Mouse (Mus musculus) liver, embryonic 16.5 days (tissue): ENCODE measurements at regions not wholly inside any gene's neighbourhood (a gene's known extent, or its start where the extent isn't known, plus 50 kb on each side); places are given as distances from the start of the nearest gene placed in this dataset.

Experiments used
- ATAC-seq: fragments of 200-750 bp; cut with Nextera tagmentation; 2 replicates; pipeline ENCODE4 v1.8.0; 2017; ENCODE audit warnings: low read depth, mild to moderate bottlenecking, moderate number of reproducible peaks, moderate library complexity
- H3K27ac ChIP-seq: fragments of 300-500 bp; sonication (generic); 2 replicates; pipeline ENCODE4 v1.5.1; 2014; ENCODE audit warnings: mild to moderate bottlenecking, low read length
- H3K27me3 ChIP-seq: fragments of 300-500 bp; sonication (generic); 2 replicates; pipeline ENCODE4 v1.6.1; 2014; ENCODE audit warnings: low read depth, low read length, mixed read lengths; ENCODE audit not compliant: control insufficient read depth, insufficient read depth
- H3K36me3 ChIP-seq: fragments of 300-500 bp; sonication (generic); 2 replicates; pipeline ENCODE4 v1.6.1; 2014; ENCODE audit warnings: mild to moderate bottlenecking; ENCODE audit not compliant: control insufficient read depth, insufficient read depth
- H3K4me1 ChIP-seq: fragments of 300-500 bp; sonication (generic); 2 replicates; pipeline ENCODE4 v1.6.1; 2014; ENCODE audit warnings: low read depth, low read length, mixed read lengths; ENCODE audit not compliant: control insufficient read depth
- H3K4me2 ChIP-seq: fragments of 300-500 bp; sonication (generic); 2 replicates; pipeline ENCODE4 v1.6.1; 2014; ENCODE audit warnings: low read depth, low read length, mixed read lengths
- H3K4me3 ChIP-seq: fragments of 300-500 bp; sonication (generic); 2 replicates; pipeline ENCODE4 v1.5.1; 2014; ENCODE audit warnings: low read depth, mild to moderate bottlenecking, low read length
- H3K9ac ChIP-seq: fragments of 300-500 bp; sonication (generic); 2 replicates; pipeline ENCODE4 v1.6.1; 2014; ENCODE audit warnings: low read depth, low read length
- H3K9me3 ChIP-seq: fragments of 300-500 bp; sonication (generic); replicated peaks from 2 replicates; pipeline ENCODE4 v1.6.1; 2016; ENCODE audit warnings: low read length; ENCODE audit not compliant: control insufficient read depth
- WGBS: fragments of 180-500 bp; shearing (Covaris S2); extraction: QIAGEN DNeasy Blood & Tissue Kit; methylation state at CpG from one replicate; pipeline ENCODE4 v1.1.7; 2014; ENCODE audit not compliant: insufficient replicate concordance; 5-methylcytosine and 5-hydroxymethylcytosine counted together

DNA sequence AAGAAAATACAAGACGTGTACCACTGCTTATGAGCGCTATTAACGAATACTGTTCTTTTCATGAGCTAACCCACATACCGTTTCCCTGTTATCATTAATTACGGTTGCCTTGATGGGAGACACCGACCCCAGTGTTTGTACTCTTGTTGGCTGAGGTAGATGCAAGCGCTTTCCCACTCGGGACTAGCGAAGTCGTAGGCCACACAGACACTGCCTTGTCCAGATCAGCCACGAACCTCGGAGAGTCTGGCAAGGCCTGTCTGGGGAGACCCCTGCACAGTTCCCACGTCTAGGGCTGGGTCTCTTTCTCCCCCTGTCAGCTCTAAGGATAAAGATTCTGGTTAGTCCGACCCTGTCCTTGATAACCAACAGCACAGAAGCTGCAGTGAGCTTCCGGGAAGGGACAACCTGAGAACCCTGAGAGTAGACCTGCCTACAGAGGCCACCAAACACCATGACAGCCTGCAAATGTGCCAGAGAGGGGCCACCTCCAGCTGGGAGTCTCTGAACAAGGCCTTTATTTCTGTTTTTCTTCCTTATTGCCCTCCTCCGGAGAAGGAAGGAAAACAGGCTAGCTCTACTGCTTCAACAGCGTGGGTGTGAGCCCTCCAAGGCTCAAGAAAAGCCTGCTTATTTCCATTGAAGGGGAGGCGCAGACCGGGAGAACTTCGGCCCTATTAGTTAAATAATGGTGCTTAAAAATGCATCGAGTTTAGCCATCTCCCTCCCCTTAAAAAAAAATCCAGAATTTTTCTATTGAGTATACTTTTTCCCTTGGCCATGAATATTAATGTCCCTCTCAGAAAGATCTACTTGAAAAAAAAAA is 209.8 kb downstream of the Gm26897 start:
- Histone ChIP-seq H3K27me3 (no peaks in the 10 kb centered on the region), H3K4me1 (no peaks in the 10 kb centered on the region), H3K9me3 (no peaks in the 10 kb centered on the region), H3K27ac (no peak overlapping the region), H3K4me3 (no peak overlapping the region), H3K4me2 (no peak overlapping the region), H3K36me3 (no peaks in the 10 kb centered on the region), H3K9ac (no peak overlapping the region)
- WGBS, result 66% methylated on average over 21 of the region's 21 CpGs
- ATAC-seq, result no peak

DNA sequence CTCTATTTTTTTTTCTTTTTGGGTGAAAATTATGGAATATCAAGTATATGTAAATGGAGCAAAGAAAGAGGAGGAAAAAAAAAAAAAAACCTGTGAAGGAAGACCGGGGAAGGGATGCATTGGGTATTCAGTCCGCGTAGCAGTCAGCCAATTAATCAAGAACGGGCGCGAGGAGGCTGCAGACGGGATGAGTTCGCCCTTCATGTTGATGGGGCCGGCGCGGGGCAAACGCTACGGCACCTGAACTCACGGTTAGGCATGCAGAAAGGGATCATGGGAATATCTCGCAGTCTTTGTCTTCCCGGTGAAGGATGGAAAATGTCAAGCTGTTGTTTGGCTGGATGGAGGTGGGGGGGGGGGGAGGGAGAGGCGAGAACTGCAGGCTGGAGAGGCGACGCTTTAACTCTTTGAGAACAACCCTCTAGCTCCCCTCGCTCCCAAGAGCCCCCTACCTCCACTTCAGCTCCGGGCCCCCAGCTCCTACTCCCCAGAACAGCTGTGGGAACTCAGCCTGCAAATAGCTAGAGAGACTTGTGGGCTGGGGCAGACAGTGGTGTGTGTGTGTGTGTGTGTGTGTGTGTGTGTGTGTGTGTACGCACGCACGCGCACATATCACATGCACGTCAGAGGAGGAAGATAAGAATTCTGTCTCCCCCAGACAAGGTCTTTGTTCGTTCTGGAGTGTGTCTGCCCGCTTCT is 210.7 kb downstream of the Gm26897 start:
- Histone ChIP-seq H3K4me2 (no peak overlapping the region), H3K4me3 (no peak overlapping the region), H3K36me3 (no peaks in the 10 kb centered on the region), H3K9me3 (no peaks in the 10 kb centered on the region), H3K9ac (no peak overlapping the region), H3K27ac (no peak overlapping the region), H3K27me3 (no peaks in the 10 kb centered on the region), H3K4me1 (no peaks in the 10 kb centered on the region)
- ATAC-seq, result no peak
- WGBS, result 35% methylated on average over 27 of the region's 28 CpGs

DNA sequence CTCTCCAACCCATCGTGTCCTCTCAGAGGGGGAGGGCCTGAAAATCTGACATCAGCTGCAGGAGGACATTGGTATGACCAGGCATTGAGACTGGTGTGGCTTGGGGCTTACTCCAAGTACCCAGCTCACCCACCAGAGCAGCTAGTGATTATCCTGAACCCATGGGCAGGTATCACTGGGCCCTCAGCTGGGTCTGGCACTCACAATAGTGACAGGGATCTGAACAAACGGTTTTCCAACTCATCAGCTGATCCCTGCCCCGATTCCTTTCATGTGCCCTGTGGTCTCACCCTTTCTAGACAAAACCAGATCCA is 211.2 kb downstream of the Gm26897 start:
- Histone ChIP-seq H3K27ac (no peak overlapping the region), H3K9ac (no peak overlapping the region), H3K4me1 (no peaks in the 10 kb centered on the region), H3K4me3 (no peak overlapping the region), H3K36me3 (no peaks in the 10 kb centered on the region), H3K27me3 (no peaks in the 10 kb centered on the region), H3K9me3 (no peaks in the 10 kb centered on the region), H3K4me2 (no peak overlapping the region)
- 37% methylated on average over 3 of the region's 3 CpGs for WGBS
- ATAC-seq, result no peak

DNA sequence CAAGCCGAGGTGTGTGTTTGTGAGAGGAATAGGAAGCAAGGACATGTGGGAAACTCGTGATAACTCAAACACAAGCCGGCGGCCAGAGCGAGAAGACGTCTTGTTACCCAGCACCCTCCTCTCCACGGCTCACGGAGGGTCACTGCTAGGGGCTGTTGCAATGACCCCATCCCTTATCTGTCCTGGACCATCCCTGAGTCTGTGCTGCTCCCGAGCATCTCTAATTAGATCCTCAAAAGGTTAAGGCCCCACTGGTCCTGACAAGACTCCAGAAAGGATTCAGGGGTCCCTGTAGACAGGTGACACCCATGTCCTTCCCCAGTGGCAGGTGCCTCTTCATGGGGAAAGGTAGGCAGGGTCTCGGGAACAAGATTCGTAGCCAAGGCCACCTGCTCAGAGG is 212.6 kb downstream of the Gm26897 start:
- Histone ChIP-seq H3K4me3 (no peak overlapping the region), H3K36me3 (no peaks in the 10 kb centered on the region), H3K27ac (no peak overlapping the region), H3K4me2 (no peak overlapping the region), H3K27me3 (no peaks in the 10 kb centered on the region), H3K9ac (no peak overlapping the region), H3K4me1 (no peaks in the 10 kb centered on the region), H3K9me3 (no peaks in the 10 kb centered on the region)
- ATAC-seq, result no peak
- 67% methylated on average over 11 of the region's 11 CpGs for WGBS

DNA sequence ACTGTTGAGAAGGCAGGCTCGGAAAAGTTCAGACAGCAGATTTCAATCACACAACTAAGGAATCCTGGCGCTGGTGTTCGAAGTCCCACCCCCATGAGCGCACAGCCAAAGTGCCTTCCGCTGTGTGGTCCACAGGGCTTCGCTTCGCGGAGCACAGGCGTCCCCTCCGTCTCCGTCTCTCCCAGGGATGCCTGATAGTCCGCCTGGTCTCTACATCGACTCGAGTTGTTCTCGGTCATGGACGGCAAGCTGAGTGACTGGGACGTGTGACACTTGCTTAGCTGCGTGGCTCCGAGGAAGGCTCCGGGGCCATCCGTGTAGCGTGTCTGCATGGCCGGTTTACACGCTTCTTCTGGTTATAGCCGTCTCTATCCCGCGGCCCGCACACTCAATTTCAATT is 224.0 kb downstream of the Gm26897 start:
- H3K27me3 ChIP-seq, result no peaks in the 10 kb centered on the region
- H3K4me2 ChIP-seq, result no peak overlapping the region
- H3K36me3 ChIP-seq, result no peaks in the 10 kb centered on the region
- no peak overlapping the region for H3K9ac ChIP-seq
- no peaks in the 10 kb centered on the region for H3K4me1 ChIP-seq
- no peaks in the 10 kb centered on the region for H3K9me3 ChIP-seq
- no peak for ATAC-seq
- no peak overlapping the region for H3K4me3 ChIP-seq
- H3K27ac ChIP-seq, result no peak overlapping the region
- WGBS, result 64% methylated on average over 28 of the region's 28 CpGs

DNA sequence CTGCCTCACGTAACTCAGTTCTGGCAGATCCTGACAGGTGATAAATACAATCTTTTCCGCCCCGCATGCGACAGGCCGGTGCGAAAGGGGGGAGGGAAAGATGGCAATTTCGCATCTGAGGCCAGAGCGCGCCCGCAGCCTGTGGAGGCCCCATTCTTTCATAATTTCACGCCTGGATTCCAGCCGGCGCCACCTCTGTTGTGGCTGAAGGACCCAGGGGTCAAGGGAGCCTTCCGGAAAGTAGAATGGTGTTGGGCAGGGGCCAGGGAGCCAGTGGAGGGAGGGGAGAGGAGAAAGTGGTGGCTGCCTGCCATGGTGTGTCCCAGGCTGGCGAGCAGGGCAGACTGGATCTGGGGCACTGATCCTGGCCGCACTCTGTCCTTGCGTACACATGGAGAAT is 224.5 kb downstream of the Gm26897 start:
- Histone ChIP-seq H3K9ac (no peak overlapping the region), H3K27ac (no peak overlapping the region), H3K36me3 (no peaks in the 10 kb centered on the region), H3K4me3 (no peak overlapping the region), H3K4me2 (no peak overlapping the region), H3K9me3 (no peaks in the 10 kb centered on the region), H3K4me1 (no peaks in the 10 kb centered on the region), H3K27me3 (no peaks in the 10 kb centered on the region)
- 62% methylated on average over 17 of the region's 17 CpGs for WGBS
- ATAC-seq, result no peak

DNA sequence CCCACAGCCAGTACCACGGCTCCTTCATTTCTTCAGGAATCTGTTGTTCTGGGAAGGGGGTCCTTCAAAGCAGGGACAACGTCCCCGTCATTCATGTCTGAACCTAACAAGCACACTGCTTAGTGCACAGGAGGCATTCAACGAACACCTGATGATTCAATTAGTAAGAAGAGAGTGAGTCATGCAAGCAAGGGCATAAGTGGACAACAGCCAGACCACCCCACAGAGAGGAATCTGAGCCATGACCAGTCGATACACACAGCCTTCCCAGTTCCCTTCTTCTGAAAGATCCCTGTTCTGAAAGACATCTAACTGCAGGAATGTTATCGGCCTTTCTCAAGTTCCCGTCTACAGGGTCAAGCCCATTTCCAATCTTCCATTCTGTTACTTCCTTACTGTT is 231.6 kb downstream of the Gm26897 start:
- no peak for ATAC-seq
- WGBS, result 67% methylated on average over 7 of the region's 7 CpGs

DNA sequence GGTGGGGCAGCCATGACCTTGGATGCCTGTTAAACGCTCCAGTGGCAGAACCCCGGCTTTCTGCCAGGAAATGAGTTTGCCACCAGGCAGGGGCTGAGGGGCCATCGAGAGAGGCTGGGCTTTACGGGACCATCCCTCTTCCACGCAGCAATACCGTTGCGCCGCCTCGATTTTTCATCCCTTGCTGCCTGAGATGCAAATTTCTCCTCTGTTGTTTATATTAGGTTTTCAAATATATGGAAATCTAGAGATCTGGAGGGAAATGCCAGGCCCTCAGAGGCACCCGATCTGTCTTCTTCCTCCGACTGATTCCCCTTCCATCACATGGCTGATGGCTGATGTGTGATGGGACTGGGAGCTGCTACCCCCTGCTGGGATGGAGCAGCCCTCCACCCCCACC is 234.4 kb downstream of the Gm26897 start:
- no peak for ATAC-seq
- WGBS, result 59% methylated on average over 11 of the region's 11 CpGs
- no peaks in the 10 kb centered on the region for H3K9me3 ChIP-seq
- no peak overlapping the region for H3K27ac ChIP-seq
- H3K4me2 ChIP-seq, result no peak overlapping the region
- no peaks in the 10 kb centered on the region for H3K4me1 ChIP-seq
- H3K36me3 ChIP-seq, result no peaks in the 10 kb centered on the region
- H3K27me3 ChIP-seq, result no peaks in the 10 kb centered on the region
- H3K4me3 ChIP-seq, result no peak overlapping the region
- H3K9ac ChIP-seq, result no peak overlapping the region

More for the DNA sequence above, 231.6 kb downstream of the Gm26897 start:
- no peaks in the 10 kb centered on the region for H3K9me3 ChIP-seq
- H3K27me3 ChIP-seq, result no peaks in the 10 kb centered on the region
- H3K36me3 ChIP-seq, result no peaks in the 10 kb centered on the region
- no peak overlapping the region for H3K9ac ChIP-seq
- H3K27ac ChIP-seq, result no peak overlapping the region
- no peak overlapping the region for H3K4me3 ChIP-seq
- no peaks in the 10 kb centered on the region for H3K4me1 ChIP-seq
- H3K4me2 ChIP-seq, result no peak overlapping the region

DNA sequence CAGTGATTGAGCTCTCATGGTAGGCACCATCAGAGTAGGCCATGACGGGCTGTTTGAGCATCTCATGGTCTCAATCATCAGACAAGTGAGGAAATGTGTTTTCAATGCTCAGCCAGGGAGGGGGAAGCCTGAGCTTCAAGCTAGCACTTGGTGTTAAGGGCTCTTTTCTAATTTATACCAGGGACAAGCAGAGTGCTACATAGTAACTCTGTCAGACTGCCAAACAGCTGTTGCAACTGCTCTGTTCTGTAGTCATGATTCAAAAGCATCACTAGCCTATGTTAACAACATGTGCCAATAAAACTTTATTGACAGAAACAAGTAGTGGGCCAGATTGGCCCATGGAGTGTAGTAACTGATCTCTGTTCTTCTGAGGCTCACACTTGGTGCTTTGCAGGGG is 235.0 kb downstream of the Gm26897 start:
- Histone ChIP-seq H3K36me3 (no peaks in the 10 kb centered on the region), H3K27me3 (no peaks in the 10 kb centered on the region), H3K9ac (no peak overlapping the region), H3K4me3 (no peak overlapping the region), H3K4me2 (no peak overlapping the region), H3K9me3 (no peaks in the 10 kb centered on the region), H3K4me1 (no peaks in the 10 kb centered on the region), H3K27ac (no peak overlapping the region)
- WGBS, result 52% methylated on average over 1 of the region's 1 CpGs
- ATAC-seq, result no peak
